Mouse (Mus musculus) megakaryocyte, embryonic 14.5 days (primary cell): ENCODE measurements at regions not wholly inside any gene's neighbourhood (a gene's known extent, or its start where the extent isn't known, plus 50 kb on each side); places are given as distances from the start of the nearest gene placed in this dataset.
A peak's percentile ranks its signal among the peaks of the same experiment; 100 is the strongest.

ENCODE experiments used
- H3K27me3 ChIP-seq: replicated peaks from 2 replicates; pipeline ENCODE3; 2012; ENCODE audit warnings: inconsistent platforms
- H3K36me3 ChIP-seq: replicated peaks from 2 replicates; pipeline ENCODE3; 2012; ENCODE audit warnings: low read length, inconsistent platforms, mixed read lengths
- H3K4me1 ChIP-seq: 2 replicates; pipeline ENCODE4 v1.6.1; 2012; ENCODE audit warnings: inconsistent platforms
- H3K4me3 ChIP-seq: replicated peaks from 2 replicates; pipeline ENCODE3; 2012; ENCODE audit warnings: moderate library complexity, mild to moderate bottlenecking, inconsistent platforms
- H3K9me3 ChIP-seq: 2 replicates; pipeline ENCODE4 v1.6.1; 2012; ENCODE audit warnings: inconsistent platforms
- FLI1 ChIP-seq: IDR thresholded peaks from 2 replicates; pipeline ENCODE4 v1.6.1; 2012; ENCODE audit warnings: low read length, inconsistent platforms, mixed read lengths
- GATA1 ChIP-seq: IDR thresholded peaks from 3 replicates; pipeline ENCODE4 v1.6.1; 2012; ENCODE audit warnings: mixed read lengths, low read length, inconsistent platforms, borderline replicate concordance

DNA sequence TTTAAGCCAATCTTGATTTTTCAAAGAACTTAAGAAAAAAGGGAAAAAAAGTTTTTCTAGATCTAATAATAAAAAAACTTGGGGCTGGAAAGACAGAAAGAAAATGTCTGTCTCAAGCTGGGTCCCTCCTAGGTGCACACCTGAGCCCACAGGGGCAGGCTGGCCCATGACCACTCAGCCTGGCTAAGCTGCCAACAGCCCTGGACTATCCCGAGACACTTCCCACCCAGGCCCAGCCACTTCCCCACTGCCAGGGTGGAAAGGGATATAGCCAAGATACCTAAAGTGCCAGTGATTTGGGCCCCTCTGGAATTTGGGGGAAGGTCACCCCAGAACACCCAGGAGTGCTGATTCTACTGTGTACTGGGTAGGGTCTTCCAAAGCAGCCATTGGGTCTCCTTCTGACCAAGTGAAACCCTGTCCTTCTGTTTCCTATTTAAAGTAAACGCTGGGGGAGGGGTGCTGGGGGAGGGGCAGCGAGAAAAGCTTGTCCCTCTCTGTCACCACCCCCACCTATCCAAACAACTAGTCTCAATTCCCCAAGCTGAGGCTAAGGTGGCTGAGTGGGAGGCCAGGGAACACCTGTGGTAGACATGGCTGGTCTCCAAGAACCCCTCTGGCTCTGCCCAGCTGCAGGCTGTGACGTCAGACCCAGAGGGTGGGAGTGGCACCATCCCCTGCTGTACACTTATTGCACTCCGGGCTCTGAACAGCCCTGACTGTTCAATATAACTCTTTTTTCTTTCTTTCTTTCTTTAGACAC is 62.6 kb downstream of the Mcfd2 start:
- Histone ChIP-seq H3K4me3 (no peak overlapping the region), H3K9me3 (no peaks in the 10 kb centered on the region)
- TF ChIP-seq FLI1 (no peak), GATA1 (no peak)

DNA sequence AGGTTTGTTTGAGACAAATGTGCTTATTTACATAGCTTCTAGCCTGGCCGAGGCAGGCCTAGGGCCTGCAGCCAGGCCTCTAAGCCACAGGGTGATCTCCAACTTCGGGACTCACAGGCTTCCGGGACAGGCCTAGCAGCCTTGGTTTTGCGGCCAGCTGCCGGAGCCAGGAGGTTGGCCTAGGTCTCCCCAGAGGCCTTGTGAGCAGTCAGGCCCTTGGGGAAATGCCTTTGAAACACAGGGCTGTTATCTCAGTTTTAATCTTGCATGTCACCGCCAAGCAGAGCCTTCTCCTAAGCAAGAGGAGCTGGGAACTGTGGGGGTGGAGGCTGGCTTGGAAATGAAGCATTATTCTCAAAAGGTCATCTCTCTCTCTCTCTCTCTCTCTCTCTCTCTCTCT is 63.2 kb downstream of the Mcfd2 start:
- no peaks in the 10 kb centered on the region for H3K36me3 ChIP-seq

More for the DNA sequence above, 62.6 kb downstream of the Mcfd2 start:
- Histone ChIP-seq H3K36me3 (no peaks in the 10 kb centered on the region), H3K4me1 (peaks cover 88% of the 10 kb centered on the region), H3K27me3 (no peaks in the 10 kb centered on the region)

DNA sequence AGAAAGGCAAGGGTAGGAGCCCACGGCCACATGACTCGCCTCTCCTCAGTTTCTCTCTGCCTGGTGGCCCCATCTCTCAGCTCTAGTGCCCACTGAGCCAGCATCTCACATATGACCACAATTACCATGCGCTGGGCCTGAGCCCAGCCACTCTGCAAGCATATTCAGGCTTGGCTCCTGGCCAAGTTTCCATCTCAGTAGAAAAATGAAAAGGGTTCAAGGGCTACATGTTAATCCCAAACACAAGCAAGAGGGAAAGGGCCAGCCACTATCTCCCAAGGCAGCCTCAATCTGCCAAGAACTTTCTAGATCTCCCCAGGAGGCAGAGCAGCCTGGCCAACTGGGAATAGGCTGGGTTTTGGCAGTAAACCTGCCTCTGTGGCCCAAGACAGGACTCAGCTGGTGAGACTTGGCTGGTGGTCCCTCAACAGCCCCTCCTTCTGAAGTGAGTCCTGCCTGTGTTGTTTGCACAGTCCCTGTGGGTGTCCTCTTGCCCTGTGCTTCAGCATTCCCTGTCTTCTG is 65.0 kb downstream of the Mcfd2 start:
- Histone ChIP-seq H3K4me3 (peak overlapping the region; percentile 53), H3K4me1 (peaks cover 82% of the 10 kb centered on the region), H3K27me3 (no peaks in the 10 kb centered on the region), H3K9me3 (no peaks in the 10 kb centered on the region), H3K36me3 (no peaks in the 10 kb centered on the region)
- TF ChIP-seq GATA1 (no peak), FLI1 (no peak)

More for the DNA sequence above, 63.2 kb downstream of the Mcfd2 start:
- Histone ChIP-seq H3K4me3 (no peak overlapping the region), H3K9me3 (no peaks in the 10 kb centered on the region), H3K4me1 (peaks cover 94% of the 10 kb centered on the region), H3K27me3 (no peaks in the 10 kb centered on the region)
- TF ChIP-seq GATA1 (no peak), FLI1 (no peak)

DNA sequence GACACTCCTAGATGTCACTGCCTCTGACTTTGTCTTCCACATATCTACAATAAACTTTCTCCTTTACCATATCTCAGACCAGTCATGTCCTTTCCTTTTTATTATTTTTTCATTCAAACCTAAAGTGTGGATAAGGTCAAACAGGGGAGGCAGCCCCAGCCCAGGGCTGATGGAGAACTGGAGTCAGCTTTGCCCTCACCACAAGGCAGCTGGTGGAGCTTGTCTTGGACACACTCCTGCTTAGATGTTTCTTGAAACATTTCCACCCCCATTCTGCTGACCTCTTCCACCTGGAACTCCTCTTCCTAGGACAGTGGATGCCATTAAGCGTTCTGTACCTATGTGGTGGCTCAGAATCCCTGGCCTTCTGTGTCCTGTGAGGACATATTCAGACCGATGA is 65.6 kb downstream of the Mcfd2 start:
- peaks cover 82% of the 10 kb centered on the region for H3K4me1 ChIP-seq
- no peaks in the 10 kb centered on the region for H3K9me3 ChIP-seq
- TF ChIP-seq FLI1 (no peak), GATA1 (no peak)
- no peak overlapping the region for H3K4me3 ChIP-seq
- no peaks in the 10 kb centered on the region for H3K27me3 ChIP-seq
- H3K36me3 ChIP-seq, result no peaks in the 10 kb centered on the region

DNA sequence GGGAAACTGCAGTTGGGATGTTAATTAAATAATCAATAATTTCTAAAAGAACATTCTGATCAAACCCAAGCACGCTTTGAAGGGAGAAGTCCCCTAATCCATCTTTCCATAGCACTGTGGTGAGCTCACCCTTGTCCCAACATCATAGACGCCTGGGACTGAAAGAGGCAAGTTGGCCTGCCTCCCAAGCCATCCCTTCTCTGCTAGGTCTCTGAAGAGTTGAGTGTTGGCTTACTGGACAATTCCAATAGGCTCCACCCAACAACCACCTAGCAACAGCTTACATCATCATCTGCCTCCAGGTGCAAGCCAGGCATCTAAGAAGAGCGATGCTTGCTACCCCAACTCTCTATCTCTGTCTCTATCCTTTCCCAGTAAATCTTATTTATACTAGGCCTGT is 66.6 kb downstream of the Mcfd2 start:
- no peak for TF ChIP-seq FLI1
- TF ChIP-seq GATA1, result no peak
- no peak overlapping the region for H3K4me3 ChIP-seq
- H3K27me3 ChIP-seq, result no peaks in the 10 kb centered on the region
- peaks cover 85% of the 10 kb centered on the region for H3K4me1 ChIP-seq
- no peaks in the 10 kb centered on the region for H3K9me3 ChIP-seq
- H3K36me3 ChIP-seq, result no peaks in the 10 kb centered on the region

GRCm38 (mm10) chr17:87197434-87197833 is 68.3 kb downstream of the Mcfd2 start:
- H3K9me3 ChIP-seq, result peaks cover 6% of the 10 kb centered on the region
- H3K27me3 ChIP-seq, result no peaks in the 10 kb centered on the region
- peaks cover 6% of the 10 kb centered on the region for H3K36me3 ChIP-seq
- TF ChIP-seq GATA1, result no peak
- TF ChIP-seq FLI1, result no peak
- no peak overlapping the region for H3K4me3 ChIP-seq
- H3K4me1 ChIP-seq, result peaks cover 85% of the 10 kb centered on the region

DNA sequence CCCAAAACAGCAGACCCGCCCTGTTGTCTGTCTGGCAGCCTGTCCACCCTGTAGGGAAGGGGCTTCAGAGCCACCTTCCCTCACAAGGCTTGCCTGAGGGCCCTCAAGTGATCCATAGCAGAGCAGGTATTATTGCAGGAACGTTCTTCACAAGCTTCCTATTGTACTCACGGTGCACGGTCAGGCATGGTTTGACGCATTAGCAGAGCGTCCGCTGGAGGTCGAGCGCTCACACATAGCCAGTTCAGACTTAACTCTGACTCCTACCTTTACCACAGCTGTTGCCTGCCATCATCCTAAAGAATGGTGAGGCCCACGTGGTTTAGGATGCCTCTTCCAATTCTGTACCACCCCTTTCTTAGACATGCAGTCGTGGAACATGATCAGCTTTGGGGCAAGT is 71.1 kb downstream of the Mcfd2 start:
- peaks cover 79% of the 10 kb centered on the region for H3K4me1 ChIP-seq
- peaks cover 15% of the 10 kb centered on the region for H3K36me3 ChIP-seq
- H3K9me3 ChIP-seq, result peaks cover 12% of the 10 kb centered on the region
- TF ChIP-seq GATA1, result no peak
- no peak for TF ChIP-seq FLI1
- H3K27me3 ChIP-seq, result no peaks in the 10 kb centered on the region
- H3K4me3 ChIP-seq, result no peak overlapping the region

DNA sequence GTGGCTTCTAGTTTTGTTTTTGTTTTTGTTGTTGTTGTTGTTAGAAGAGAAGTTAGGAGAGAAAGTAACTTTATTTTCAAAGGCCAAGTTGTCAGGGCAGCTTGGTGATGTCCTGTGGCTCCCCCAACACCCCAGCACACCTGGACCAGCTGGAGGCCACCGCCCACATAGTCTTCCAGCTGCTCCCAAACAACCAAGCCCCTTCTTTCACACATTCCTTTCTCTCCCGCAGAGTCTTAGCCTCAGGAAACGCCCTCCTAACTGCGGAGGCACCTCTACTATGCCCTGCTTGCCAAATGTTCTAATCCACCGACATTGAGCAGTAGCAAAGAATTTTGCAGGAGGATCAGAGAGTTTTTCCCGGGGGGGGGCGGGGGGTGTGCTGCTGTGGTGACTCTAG is 72.3 kb downstream of the Mcfd2 start:
- Histone ChIP-seq H3K4me3 (no peak overlapping the region), H3K9me3 (peaks cover 12% of the 10 kb centered on the region), H3K4me1 (peaks cover 79% of the 10 kb centered on the region), H3K27me3 (no peaks in the 10 kb centered on the region), H3K36me3 (peaks cover 15% of the 10 kb centered on the region)
- TF ChIP-seq GATA1, result no peak
- TF ChIP-seq FLI1, result no peak

DNA sequence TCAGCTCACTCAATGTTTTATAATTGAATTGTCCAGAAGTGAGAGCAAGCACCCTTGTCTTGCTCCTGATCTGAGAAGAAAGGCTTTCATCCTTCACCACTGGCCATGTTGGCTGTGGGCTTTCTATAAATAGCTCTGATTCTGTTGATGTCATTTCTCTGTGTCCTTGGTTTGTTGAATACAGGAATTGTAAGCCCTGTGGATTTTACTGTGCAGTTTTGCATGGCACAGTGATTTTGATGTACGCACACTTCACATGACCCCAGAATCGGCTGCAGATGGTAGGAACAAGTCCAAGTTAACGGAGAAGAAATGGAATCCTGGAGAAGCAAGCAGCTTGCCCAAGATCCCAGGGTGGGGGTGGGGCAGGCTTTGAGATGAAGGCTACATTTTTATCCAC is 76.1 kb downstream of the Mcfd2 start:
- no peaks in the 10 kb centered on the region for H3K27me3 ChIP-seq

More for the DNA sequence above, 76.1 kb downstream of the Mcfd2 start:
- peaks cover 15% of the 10 kb centered on the region for H3K36me3 ChIP-seq
- no peak overlapping the region for H3K4me3 ChIP-seq
- no peak for TF ChIP-seq GATA1
- no peak for TF ChIP-seq FLI1
- peaks cover 12% of the 10 kb centered on the region for H3K9me3 ChIP-seq
- peaks cover 87% of the 10 kb centered on the region for H3K4me1 ChIP-seq
